Comparison of ENCODE assay signal across 15 mouse cellular contexts in genomic region chr9:46544326-46544725, GRCm38 (mm10).
"Had no signal": no experiment of that assay in that cellular context is flagged by ENCODE, and none has a peak within 500 bp of the region (broad histone marks: within the 10 kb centered on the region; RNA-seq: fewer than 3 reads in every experiment).

No protein-coding gene starts in this region.

- H3K27me3 ChIP-seq: limb, embryonic 15.5 days; liver, embryonic 12.5 days; neural tube, embryonic 15.5 days had no signal

- H3K9me3 ChIP-seq: limb, embryonic 15.5 days; liver, embryonic 12.5 days; midbrain, embryonic 10.5 days; neural tube, embryonic 15.5 days had no signal

- H3K4me1 ChIP-seq: limb, embryonic 15.5 days; liver, embryonic 12.5 days; neural tube, embryonic 15.5 days had no signal

- H3K9ac ChIP-seq: limb, embryonic 15.5 days; liver, embryonic 12.5 days; lung, embryonic 14.5 days; neural tube, embryonic 15.5 days had no signal

- H3K36me3 ChIP-seq: limb, embryonic 15.5 days; liver, embryonic 12.5 days; midbrain, embryonic 10.5 days; neural tube, embryonic 15.5 days had no signal

- H3K4me3 ChIP-seq: layer of hippocampus, adult 2 months; limb, embryonic 15.5 days; liver, embryonic 12.5 days; midbrain, embryonic 10.5 days; myocyte; neural tube, embryonic 15.5 days had no signal

- DNase-seq: kidney, postnatal 10 days; kidney, postnatal 4 days; lung, embryonic 14.5 days; lung, postnatal 10 days; lung, postnatal 4 days; midbrain, embryonic 14.5 days; right cerebral cortex, adult 18-20 months; right cerebral cortex, postnatal 25 days; thymus, postnatal 4 days had no signal

- H3K4me2 ChIP-seq: limb, embryonic 15.5 days; liver, embryonic 12.5 days; lung, embryonic 14.5 days; neural tube, embryonic 15.5 days had no signal

- ATAC-seq: liver, embryonic 12.5 days had no signal

- H3K27ac ChIP-seq: layer of hippocampus, adult 2 months; limb, embryonic 15.5 days; liver, embryonic 12.5 days; midbrain, embryonic 10.5 days; neural tube, embryonic 15.5 days had no signal
